Mouse (Mus musculus): ENCODE results near the gene Gm20388. TPM values are rescaled to one million over a fixed set of nuclear protein-coding genes. Genes with fewer than 3 reads are reported as not detected.

Gm20388 gene
- total RNA-seq, 4 experiments from 2014 or later = 0.17 to 15.1 (median 6.6) TPM

GRCm38 (mm10) chr8:120517666-120518410 is 607.2 kb downstream of the Gm20388 start:
- DNase-seq (ENCODE audit: low spot score in 2 of 2) = no peak

GRCm38 (mm10) chr8:120518736-120519534 is 608.3 kb downstream of the Gm20388 start:
- peak; percentile 51 to 58 for DNase-seq (ENCODE audit: low spot score in 2 of 2)

- no peak for DNase-seq (ENCODE audit: low spot score in 2 of 2)
Observed at GRCm38 (mm10) chr8:120520287-120520686, 609.6 kb downstream of the Gm20388 start.

GRCm38 (mm10) chr8:120520707-120521590 is 610.3 kb downstream of the Gm20388 start:
- peak in 1 of 2 experiments; percentile 50 for DNase-seq (ENCODE audit: low spot score in 2 of 2)

- no peak for DNase-seq (ENCODE audit: low spot score in 2 of 2)
Observed at GRCm38 (mm10) chr8:120521591-120521965, 610.9 kb downstream of the Gm20388 start.

GRCm38 (mm10) chr8:120523641-120524040 is 613.0 kb downstream of the Gm20388 start:
- peak in 1 of 2 experiments; percentile 57 for DNase-seq (ENCODE audit: low spot score in 2 of 2)

- no peak for DNase-seq (ENCODE audit: low spot score in 2 of 2)
Observed at GRCm38 (mm10) chr8:120525135-120525534, 614.5 kb downstream of the Gm20388 start.

- no peak for DNase-seq (ENCODE audit: low spot score in 2 of 2)
Observed at GRCm38 (mm10) chr8:120525832-120526231, 615.2 kb downstream of the Gm20388 start.

GRCm38 (mm10) chr8:120526577-120526976 is 615.9 kb downstream of the Gm20388 start:
- no peak for DNase-seq (ENCODE audit: low spot score in 2 of 2)

- no peak for DNase-seq (ENCODE audit: low spot score in 2 of 2)
Observed at GRCm38 (mm10) chr8:120528332-120528731, 617.7 kb downstream of the Gm20388 start.

- no peak for DNase-seq (ENCODE audit: low spot score in 2 of 2)
Observed at GRCm38 (mm10) chr8:120529226-120529625, 618.6 kb downstream of the Gm20388 start.

GRCm38 (mm10) chr8:120530954-120531656 is 620.5 kb downstream of the Gm20388 start:
- no peak for DNase-seq (ENCODE audit: low spot score in 2 of 2)

GRCm38 (mm10) chr8:120531775-120532516 is 621.3 kb downstream of the Gm20388 start:
- no peak for DNase-seq (ENCODE audit: low spot score in 2 of 2)

GRCm38 (mm10) chr8:120532517-120533215 is 622.0 kb downstream of the Gm20388 start:
- no peak for DNase-seq (ENCODE audit: low spot score in 2 of 2)

GRCm38 (mm10) chr8:120533380-120533779 is 622.7 kb downstream of the Gm20388 start:
- DNase-seq (ENCODE audit: low spot score in 2 of 2) = no peak

GRCm38 (mm10) chr8:120534080-120534479 is 623.4 kb downstream of the Gm20388 start:
- no peak for DNase-seq (ENCODE audit: low spot score in 2 of 2)

- DNase-seq (ENCODE audit: low spot score in 2 of 2) = peak; percentile 78 to 79
Observed at GRCm38 (mm10) chr8:120534504-120535368, 624.1 kb downstream of the Gm20388 start.
